Mouse (Mus musculus) stomach, embryonic 16.5 days (tissue): Measurements from ENCODE around the gene Gm16181. TPM values are rescaled to one million over a fixed set of nuclear protein-coding genes. Genes with fewer than 3 reads are reported as not detected.
"Not testable (repeated sequence)": the region's sequence is repeated elsewhere in the genome, so short reads cannot be mapped to it uniquely, and the experiment has no call there.

Experiments
- ATAC-seq: fragments of 200-750 bp; cut with Nextera tagmentation; 2 replicates; pipeline ENCODE4 v1.8.0; 2017; ENCODE audit warnings: moderate number of reproducible peaks, moderate TSS enrichment; ENCODE audit not compliant: insufficient read depth, low FRiP score
- H3K27ac ChIP-seq: fragments of 300-500 bp; sonication (generic); 2 replicates; pipeline ENCODE4 v1.5.1; 2014; ENCODE audit warnings: low read length
- H3K27me3 ChIP-seq: fragments of 300-500 bp; sonication (generic); 2 replicates; pipeline ENCODE4 v1.6.1; 2014; ENCODE audit warnings: low read length, control low read depth, mixed read lengths; ENCODE audit not compliant: control insufficient read depth, insufficient read depth
- H3K36me3 ChIP-seq: fragments of 300-500 bp; sonication (generic); 2 replicates; pipeline ENCODE4 v1.6.1; 2014; ENCODE audit warnings: low read length; ENCODE audit not compliant: control insufficient read depth, insufficient read depth
- H3K4me1 ChIP-seq: fragments of 300-500 bp; sonication (generic); 2 replicates; pipeline ENCODE4 v1.6.1; 2014; ENCODE audit warnings: low read length, control low read depth, mixed read lengths; ENCODE audit not compliant: control insufficient read depth, insufficient read depth
- H3K4me2 ChIP-seq: fragments of 300-500 bp; sonication (generic); 2 replicates; pipeline ENCODE4 v1.6.1; 2014; ENCODE audit warnings: low read depth, low read length, mixed read lengths
- H3K4me3 ChIP-seq: fragments of 300-500 bp; sonication (generic); replicated peaks from 2 replicates; pipeline ENCODE4 v1.5.1; 2014; ENCODE audit warnings: mild to moderate bottlenecking, low read length
- H3K9ac ChIP-seq: fragments of 300-500 bp; sonication (generic); 2 replicates; pipeline ENCODE4 v1.6.1; 2014; ENCODE audit warnings: low read length
- H3K9me3 ChIP-seq: fragments of 300-500 bp; sonication (generic); replicated peaks from 2 replicates; pipeline ENCODE4 v1.6.1; 2016; ENCODE audit warnings: low read length, control low read depth; ENCODE audit not compliant: control insufficient read depth
- WGBS: fragments of 180-500 bp; shearing (Covaris S2); extraction: QIAGEN DNeasy Blood & Tissue Kit; methylation state at CpG from one replicate; pipeline ENCODE4 v1.1.7; 2014; 5-methylcytosine and 5-hydroxymethylcytosine counted together
- polyA plus RNA-seq: library from polyadenylated mRNA; unstranded; fragments of >200 nt; fragmentation: Nextera tagmentation; extraction: Ambion mirVana; gene quantifications from 2 replicates; pipeline ENCODE4 v1.2.1, GENCODE M21; 2015

The Gm16181 gene
- polyA plus RNA-seq, 1 experiment from 2014 or later, result 0.27 TPM

- peaks cover 33% of the 10 kb centered on the region for H3K4me1 ChIP-seq
- H3K36me3 ChIP-seq, result peaks cover 8% of the 10 kb centered on the region; the same call in 1 of the 2 replicates
- peak within 1 kb of the TSS; percentile 65 for H3K4me2 ChIP-seq
- 40% methylated on average over 18 of the region's 18 CpGs for WGBS
- H3K27ac ChIP-seq, result peak within 1 kb of the TSS; percentile 98
- ATAC-seq, result peak; percentile 11
- peak within 1 kb of the TSS; percentile 65 for H3K4me3 ChIP-seq
- H3K9me3 ChIP-seq, result no peaks in the 10 kb centered on the region
- peak within 1 kb of the TSS; percentile 91 for H3K9ac ChIP-seq
- no peaks in the 10 kb centered on the region for H3K27me3 ChIP-seq
Measured at GRCm38 (mm10) chr17:35233114-35233980, 12.7 kb downstream of the Gm16181 start, which contains the start of gene Atp6v1g2. TSS of gene Atp6v1g2 (plus strand) at chr17:35233660.

DNA sequence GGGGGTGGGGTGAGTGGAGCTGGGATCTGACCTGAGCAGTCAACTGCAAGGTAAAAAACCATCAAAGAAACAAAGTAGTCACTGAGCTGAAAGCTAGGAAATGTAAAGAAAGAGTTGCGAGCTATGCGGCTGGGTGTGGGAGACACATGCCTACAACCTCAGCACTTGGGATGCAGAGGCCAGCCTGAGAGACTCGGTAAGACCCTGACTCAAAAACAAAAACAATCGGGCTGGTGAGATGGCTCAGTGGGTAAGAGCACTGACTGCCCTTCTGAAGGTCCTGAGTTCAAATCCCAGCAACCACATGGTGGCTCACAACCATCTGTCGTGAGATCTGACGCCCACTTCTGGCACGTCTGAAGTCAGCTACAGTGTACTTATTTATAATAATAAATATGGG lies 13.5 kb downstream of the Gm16181 start:
- Histone ChIP-seq H3K4me1 (peaks cover 33% of the 10 kb centered on the region), H3K9ac (peak overlapping the region; percentile 48; the same call in 1 of the 2 replicates), H3K27ac (peak overlapping the region; percentile 98), H3K4me2 (peak overlapping the region; percentile 65), H3K4me3 (peak overlapping the region; percentile 65)
- not testable (repeated sequence) for H3K36me3 ChIP-seq, H3K9me3 ChIP-seq, H3K27me3 ChIP-seq, ATAC-seq
- 75% methylated on average over 7 of the region's 7 CpGs for WGBS

DNA sequence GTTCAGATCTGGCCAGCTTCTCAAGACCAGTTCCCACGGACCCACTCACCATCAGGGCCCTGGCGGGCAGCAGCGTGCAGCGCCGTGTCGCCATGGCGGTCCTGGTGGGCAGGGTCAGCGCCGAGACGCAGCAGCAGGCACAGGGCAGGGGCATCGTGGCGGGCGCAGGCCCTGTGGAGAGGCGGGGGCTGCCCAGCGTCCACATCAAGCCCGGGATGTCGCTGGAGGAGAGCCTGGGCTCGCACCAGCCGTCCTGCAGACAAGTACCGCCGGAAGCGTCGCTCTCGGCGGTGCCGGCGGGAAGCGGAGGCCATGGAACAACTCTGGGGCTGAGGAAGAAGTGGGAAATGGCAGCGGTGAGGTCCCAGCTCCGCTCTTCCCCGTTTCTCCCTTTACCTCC lies 14.3 kb downstream of the Gm16181 start:
- Histone ChIP-seq H3K36me3 (no peaks in the 10 kb centered on the region), H3K27me3 (no peaks in the 10 kb centered on the region), H3K4me1 (peaks cover 29% of the 10 kb centered on the region), H3K9me3 (no peaks in the 10 kb centered on the region), H3K9ac (peak overlapping the region; percentile 91), H3K27ac (peak overlapping the region; percentile 98), H3K4me3 (peak overlapping the region; percentile 65), H3K4me2 (peak overlapping the region; percentile 65)
- ATAC-seq, result no peak; the same call in 1 of the 2 replicates
- WGBS, result 3% methylated on average over 31 of the region's 31 CpGs

DNA sequence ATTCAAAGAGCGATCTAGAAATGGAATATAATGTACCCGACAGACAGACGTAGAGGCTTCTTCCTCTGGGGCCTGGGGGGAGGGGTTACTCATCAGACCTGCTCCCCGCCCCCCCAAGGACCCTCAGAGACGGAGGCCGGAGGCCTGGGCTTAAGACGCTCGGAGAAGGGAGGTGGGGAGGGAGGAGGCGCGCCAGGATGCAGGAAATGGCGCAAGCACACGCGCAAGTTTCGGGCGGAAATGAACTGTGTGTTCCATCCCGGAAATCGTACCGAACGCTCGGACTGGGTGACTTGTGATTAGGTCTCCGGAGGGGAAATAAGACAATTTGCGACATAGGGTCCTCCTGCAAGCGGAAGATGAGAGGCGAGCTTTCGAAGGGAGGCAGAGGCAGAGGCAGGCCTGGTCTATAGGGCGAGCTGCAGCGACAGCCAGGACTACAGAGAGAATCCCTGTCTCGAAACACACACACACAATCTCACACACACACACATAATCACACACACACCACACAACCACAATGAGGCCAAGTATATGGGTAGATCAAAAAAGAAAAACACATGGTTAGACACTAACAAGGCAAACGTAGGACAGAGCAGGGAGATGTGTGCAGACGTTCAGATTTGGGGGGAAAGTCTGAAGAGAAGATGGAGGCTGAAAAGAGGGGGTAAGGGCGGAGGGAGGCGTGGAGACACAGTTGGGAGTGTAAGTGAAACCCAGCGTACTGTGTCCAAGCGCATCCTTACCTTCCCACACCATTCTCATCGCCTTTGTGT lies 15.2 kb downstream of the Gm16181 start, which contains the start of gene Nfkbil1:
TSS of gene Nfkbil1 (minus strand) at position 179 of the 776 bp plus-strand sequence.
- peak; percentile 89 for ATAC-seq
- 0% methylated on average over 35 of the region's 35 CpGs for WGBS
- no peaks in the 10 kb centered on the region for H3K27me3 ChIP-seq

GRCm38 (mm10) chr17:35236390-35236746 lies 15.7 kb downstream of the Gm16181 start:
- Histone ChIP-seq H3K4me1 (peaks cover 39% of the 10 kb centered on the region), H3K27ac (peak overlapping the region; percentile 98)
- peak; percentile 61 for ATAC-seq

More for the DNA sequence above, 15.2 kb downstream of the Gm16181 start, which contains the start of gene Nfkbil1:
- H3K27ac ChIP-seq, result peak within 1 kb of the TSS; percentile 98
- H3K36me3 ChIP-seq, result no peaks in the 10 kb centered on the region
- peak within 1 kb of the TSS; percentile 65 for H3K4me2 ChIP-seq
- peak within 1 kb of the TSS; percentile 65 for H3K4me3 ChIP-seq
- no peaks in the 10 kb centered on the region for H3K9me3 ChIP-seq
- H3K9ac ChIP-seq, result peak within 1 kb of the TSS; percentile 91
- H3K4me1 ChIP-seq, result peaks cover 37% of the 10 kb centered on the region

GRCm38 (mm10) chr17:35236996-35237395 lies 16.4 kb downstream of the Gm16181 start:
- H3K9me3 ChIP-seq, result no peaks in the 10 kb centered on the region
- peaks cover 39% of the 10 kb centered on the region for H3K4me1 ChIP-seq
- no peak overlapping the region for H3K9ac ChIP-seq
- ATAC-seq, result no peak
- no peak overlapping the region for H3K4me3 ChIP-seq
- H3K36me3 ChIP-seq, result no peaks in the 10 kb centered on the region
- whole genome bisulfite sequencing, result 77% methylated on average over 9 of the region's 9 CpGs
- H3K27me3 ChIP-seq, result no peaks in the 10 kb centered on the region
- no peak overlapping the region for H3K27ac ChIP-seq
- H3K4me2 ChIP-seq, result no peak overlapping the region

More at GRCm38 (mm10) chr17:35236390-35236746, 15.7 kb downstream of the Gm16181 start:
- peak overlapping the region; percentile 91 for H3K9ac ChIP-seq
- H3K4me2 ChIP-seq, result peak overlapping the region; percentile 65
- H3K4me3 ChIP-seq, result peak overlapping the region; percentile 65
- no peaks in the 10 kb centered on the region for H3K9me3 ChIP-seq
- H3K36me3 ChIP-seq, result no peaks in the 10 kb centered on the region
- 1% methylated on average over 18 of the region's 18 CpGs for WGBS
- no peaks in the 10 kb centered on the region for H3K27me3 ChIP-seq

GRCm38 (mm10) chr17:35237504-35237903 lies 16.9 kb downstream of the Gm16181 start:
- Histone ChIP-seq H3K27ac (no peak overlapping the region), H3K27me3 (no peaks in the 10 kb centered on the region), H3K4me1 (peaks cover 34% of the 10 kb centered on the region), H3K36me3 (no peaks in the 10 kb centered on the region), H3K4me3 (no peak overlapping the region), H3K9me3 (no peaks in the 10 kb centered on the region), H3K9ac (no peak overlapping the region), H3K4me2 (no peak overlapping the region)
- ATAC-seq, result no peak
- WGBS, result 87% methylated on average over 12 of the region's 12 CpGs

- WGBS, result 77% methylated on average over 5 of the region's 5 CpGs
- H3K27ac ChIP-seq, result no peak overlapping the region
Measured at GRCm38 (mm10) chr17:35239700-35240099, 19.1 kb downstream of the Gm16181 start.

More at GRCm38 (mm10) chr17:35239700-35240099, 19.1 kb downstream of the Gm16181 start:
- no peaks in the 10 kb centered on the region for H3K27me3 ChIP-seq
- no peak overlapping the region for H3K4me2 ChIP-seq
- no peak overlapping the region for H3K9ac ChIP-seq
- H3K9me3 ChIP-seq, result no peaks in the 10 kb centered on the region
- no peak for ATAC-seq
- H3K36me3 ChIP-seq, result peaks cover 4% of the 10 kb centered on the region
- peaks cover 28% of the 10 kb centered on the region for H3K4me1 ChIP-seq
- H3K4me3 ChIP-seq, result no peak overlapping the region
